Mouse (Mus musculus) C2C12 (cell line): ENCODE data around the gene Rptor.

Source experiments
- CEBPB ChIP-seq: IDR thresholded peaks from one replicate; pipeline ENCODE4 v1.6.1; 2011; ENCODE audit warnings: low read depth, mild to moderate bottlenecking, control low read depth, moderate library complexity
- CTCF ChIP-seq: IDR thresholded peaks from one replicate; pipeline ENCODE4 v1.5.1; 2011; ENCODE audit not compliant: control insufficient read depth, insufficient read depth, insufficient read length
- FOSL1 ChIP-seq: IDR thresholded peaks from one replicate; pipeline ENCODE4 v1.8.0; 2011; ENCODE audit warnings: mild to moderate bottlenecking, low read length; ENCODE audit not compliant: poor library complexity, insufficient read depth, severe bottlenecking
- MAX ChIP-seq: IDR thresholded peaks from one replicate; pipeline ENCODE4 v1.6.1; 2011; ENCODE audit warnings: mild to moderate bottlenecking, control low read depth
- MYOD1 ChIP-seq: IDR thresholded peaks from one replicate; pipeline ENCODE4 v1.6.1; 2011; ENCODE audit warnings: low read depth; ENCODE audit not compliant: control insufficient read depth, insufficient read length
- MYOG ChIP-seq: IDR thresholded peaks from one replicate; pipeline ENCODE4 v1.6.1; 2011; ENCODE audit not compliant: control insufficient read depth, insufficient read length; ENCODE audit errors: extremely low read depth
- USF1 ChIP-seq: IDR thresholded peaks from one replicate; pipeline ENCODE4 v1.6.1; 2011; ENCODE audit warnings: low read depth, mild to moderate bottlenecking, control low read depth, moderate library complexity

- TF ChIP-seq MYOG (no peak), MAX (no peak), CTCF (no peak), FOSL1 (no peak), USF1 (no peak), MYOD1 (no peak), CEBPB (no peak)
Observed at GRCm38 (mm10) chr11:119744436-119744835, 141.7 kb downstream of the Rptor start.
